Mouse (Mus musculus) ES-E14 (cell line): ENCODE measurements around the gene Flot2.

Experiments
- CHD2 ChIP-seq: IDR thresholded peaks from 2 replicates; pipeline ENCODE4 v1.6.1; 2014; ENCODE audit warnings: mild to moderate bottlenecking, low read depth, low read length, inconsistent platforms
- HCFC1 ChIP-seq: IDR thresholded peaks from 2 replicates; pipeline ENCODE4 v1.6.1; 2012; ENCODE audit warnings: low read length, inconsistent platforms, borderline replicate concordance; ENCODE audit not compliant: insufficient read depth
- ZNF384 ChIP-seq: IDR thresholded peaks from 2 replicates; pipeline ENCODE4 v1.6.1; 2012; ENCODE audit warnings: low read depth, low read length, inconsistent platforms

GRCm38 (mm10) chr11:78040878-78041277 is 3.1 kb downstream of the Flot2 start:
- TF ChIP-seq ZNF384 (no peak), HCFC1 (no peak), CHD2 (no peak)
